Mouse (Mus musculus) forebrain, postnatal 0 days (tissue): Measurements from ENCODE around the gene Txndc2. TPM values are rescaled to one million over a fixed set of nuclear protein-coding genes. Genes with fewer than 3 reads are reported as not detected.
A peak's percentile ranks its signal among the peaks of the same experiment; 100 is the strongest.

Source experiments
- ATAC-seq: fragments of 200-750 bp; cut with Nextera tagmentation; 2 replicates; pipeline ENCODE4 v1.8.0; 2017; ENCODE audit warnings: mild to moderate bottlenecking, moderate library complexity
- DNase-seq: peaks from one replicate; pipeline ENCODE4 v3.0.0-alpha.2; 2015
- H3K27ac ChIP-seq: fragments of 300-500 bp; sonication (generic); 2 replicates; pipeline ENCODE4 v1.5.1; 2014; ENCODE audit warnings: low read depth, mild to moderate bottlenecking, antibody characterized with exemption, low read length, moderate library complexity, mixed read lengths
- H3K27me3 ChIP-seq: fragments of 300-500 bp; sonication (generic); 2 replicates; pipeline ENCODE4 v1.6.1; 2014; ENCODE audit warnings: mild to moderate bottlenecking, low read length, mixed read lengths; ENCODE audit not compliant: insufficient read depth
- H3K36me3 ChIP-seq: fragments of 300-500 bp; sonication (generic); 2 replicates; pipeline ENCODE4 v1.6.1; 2014; ENCODE audit warnings: mild to moderate bottlenecking, moderate library complexity; ENCODE audit not compliant: insufficient read depth
- H3K4me1 ChIP-seq: fragments of 300-500 bp; sonication (generic); 2 replicates; pipeline ENCODE4 v1.6.1; 2014; ENCODE audit warnings: antibody characterized with exemption; ENCODE audit not compliant: insufficient read depth
- H3K4me2 ChIP-seq: fragments of 300-500 bp; sonication (generic); 2 replicates; pipeline ENCODE4 v1.6.1; 2014; ENCODE audit warnings: low read depth, mild to moderate bottlenecking, moderate library complexity
- H3K4me3 ChIP-seq: fragments of 300-500 bp; sonication (generic); 2 replicates; pipeline ENCODE4 v1.5.1; 2014; ENCODE audit warnings: low read depth, low read length, mixed read lengths
- H3K9ac ChIP-seq: fragments of 300-500 bp; sonication (generic); 2 replicates; pipeline ENCODE4 v1.6.1; 2014; ENCODE audit warnings: mild to moderate bottlenecking
- H3K9me3 ChIP-seq: fragments of 300-500 bp; sonication (generic); 2 replicates; pipeline ENCODE4 v1.6.1; 2016; ENCODE audit warnings: low read length
- CTCF ChIP-seq: sonication (generic); IDR thresholded peaks from 2 replicates; pipeline ENCODE4 v1.5.1; 2016; ENCODE audit warnings: antibody characterized with exemption, control low read depth, low read depth
- WGBS: fragments of 180-500 bp; shearing (Covaris S2); extraction: QIAGEN DNeasy Blood & Tissue Kit; methylation state at CpG from one replicate; pipeline ENCODE4 v1.1.7; 2014; 5-methylcytosine and 5-hydroxymethylcytosine counted together
- polyA plus RNA-seq: library from polyadenylated mRNA; unstranded; fragments of >200 nt; fragmentation: Nextera tagmentation; extraction: Ambion mirVana; gene quantifications from 2 replicates; pipeline ENCODE4 v1.2.1, GENCODE M21; 2015
- total RNA-seq: library from RNA; depleted of rRNA; stranded (reverse); fragments of >200 nt; gene quantifications from 2 replicates; pipeline ENCODE4 v1.2.3, GENCODE M21; 2014

The Txndc2 gene
- total and polyA plus RNA-seq, 2 experiments from 2014 or later = 0.19 TPM; not detected in 1

- 1% methylated on average over 42 of the region's 42 CpGs for WGBS
These were observed 28.9 kb downstream of the Txndc2 start for GRCm38 (mm10) chr17:65613142-65613462.

GRCm38 (mm10) chr17:65612391-65613141 is 29.4 kb downstream of the Txndc2 start:
- H3K36me3 ChIP-seq = no peaks in the 10 kb centered on the region
- WGBS = under 1% methylated on average over 65 of the region's 91 CpGs
- peak overlapping the region; percentile 96 for H3K4me3 ChIP-seq
- no peaks in the 10 kb centered on the region for H3K4me1 ChIP-seq
- DNase-seq (peak; percentile 45), ATAC-seq (peak; percentile 26)
- H3K4me2 ChIP-seq = peak overlapping the region; percentile 48
- no peaks in the 10 kb centered on the region for H3K27me3 ChIP-seq
- peak overlapping the region; percentile 99 for H3K9ac ChIP-seq
- peak overlapping the region; percentile 100 for H3K27ac ChIP-seq
- no peak for TF ChIP-seq CTCF
- H3K9me3 ChIP-seq = no peaks in the 10 kb centered on the region

More at GRCm38 (mm10) chr17:65613142-65613462, 28.9 kb downstream of the Txndc2 start:
- DNase-seq (no peak), ATAC-seq (peak; percentile 67)
- Histone ChIP-seq H3K9me3 (no peaks in the 10 kb centered on the region), H3K36me3 (no peaks in the 10 kb centered on the region), H3K27ac (peak overlapping the region; percentile 100), H3K4me1 (no peaks in the 10 kb centered on the region), H3K9ac (peak overlapping the region; percentile 99), H3K4me2 (peak overlapping the region; percentile 48), H3K27me3 (no peaks in the 10 kb centered on the region), H3K4me3 (peak overlapping the region; percentile 96)
- TF ChIP-seq CTCF = no peak

GRCm38 (mm10) chr17:65611721-65612120 is 30.2 kb downstream of the Txndc2 start:
- DNase-seq (no peak), ATAC-seq (no peak)
- H3K4me3 ChIP-seq = peak overlapping the region; percentile 96
- peak overlapping the region; percentile 48 for H3K4me2 ChIP-seq
- no peaks in the 10 kb centered on the region for H3K27me3 ChIP-seq
- H3K9ac ChIP-seq = peak overlapping the region; percentile 99; the same call in 1 of the 2 replicates
- no peaks in the 10 kb centered on the region for H3K36me3 ChIP-seq
- H3K9me3 ChIP-seq = no peaks in the 10 kb centered on the region
- no peak overlapping the region for H3K27ac ChIP-seq
- TF ChIP-seq CTCF = no peak
- H3K4me1 ChIP-seq = no peaks in the 10 kb centered on the region; the same call in 1 of the 2 replicates
- 6% methylated on average over 4 of the region's 4 CpGs for WGBS

DNA sequence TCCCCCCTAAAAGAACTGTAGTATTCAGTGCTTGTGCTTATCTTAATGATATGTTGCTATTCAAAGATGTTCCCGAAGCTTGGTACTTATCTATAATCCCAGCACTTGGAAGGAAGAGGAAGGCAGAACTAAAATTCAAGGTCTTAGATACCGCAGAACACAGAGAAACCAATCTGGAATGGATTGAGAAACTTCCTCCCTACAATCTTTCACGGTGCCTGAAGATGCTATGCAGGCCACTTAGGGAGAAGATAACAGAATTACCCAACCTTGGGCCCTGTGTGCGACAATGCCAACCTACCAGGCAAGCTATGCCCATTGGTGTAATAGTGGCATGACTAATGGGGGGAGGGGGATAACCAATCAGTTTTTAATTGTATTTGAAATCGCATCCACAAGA is 33.2 kb downstream of the Txndc2 start:
- no peak overlapping the region for H3K4me3 ChIP-seq
- no peak for TF ChIP-seq CTCF
- H3K4me2 ChIP-seq = no peak overlapping the region
- H3K9ac ChIP-seq = no peak overlapping the region
- 78% methylated on average over 5 of the region's 5 CpGs for WGBS
- H3K27me3 ChIP-seq = no peaks in the 10 kb centered on the region
- peaks cover 3% of the 10 kb centered on the region; the same call in 1 of the 2 replicates for H3K4me1 ChIP-seq
- no peaks in the 10 kb centered on the region for H3K36me3 ChIP-seq
- H3K27ac ChIP-seq = no peak overlapping the region
- ATAC-seq (no peak), DNase-seq (no peak)
- H3K9me3 ChIP-seq = no peaks in the 10 kb centered on the region

- DNase-seq (no peak), ATAC-seq (no peak)
- H3K9ac ChIP-seq = no peak overlapping the region
- WGBS = 70% methylated on average over 2 of the region's 2 CpGs
- no peaks in the 10 kb centered on the region for H3K9me3 ChIP-seq
- no peak overlapping the region for H3K27ac ChIP-seq
- H3K27me3 ChIP-seq = no peaks in the 10 kb centered on the region
- no peaks in the 10 kb centered on the region for H3K36me3 ChIP-seq
- peaks cover 3% of the 10 kb centered on the region; the same call in 1 of the 2 replicates for H3K4me1 ChIP-seq
- no peak overlapping the region for H3K4me2 ChIP-seq
- TF ChIP-seq CTCF = no peak
- H3K4me3 ChIP-seq = no peak overlapping the region
These were observed 33.7 kb downstream of the Txndc2 start for GRCm38 (mm10) chr17:65608312-65608687.

- no peak for DNase-seq
- 46% methylated on average over 7 of the region's 7 CpGs for WGBS
- H3K9me3 ChIP-seq = no peaks in the 10 kb centered on the region
- no peak overlapping the region for H3K27ac ChIP-seq
- H3K4me3 ChIP-seq = no peak overlapping the region
- no peak overlapping the region for H3K4me2 ChIP-seq
- ATAC-seq = no peak
- TF ChIP-seq CTCF = no peak
- peaks cover 3% of the 10 kb centered on the region; the same call in 1 of the 2 replicates for H3K4me1 ChIP-seq
- H3K9ac ChIP-seq = no peak overlapping the region
- H3K27me3 ChIP-seq = no peaks in the 10 kb centered on the region
- no peaks in the 10 kb centered on the region for H3K36me3 ChIP-seq
These were observed 34.2 kb downstream of the Txndc2 start for GRCm38 (mm10) chr17:65607574-65608311.

DNA sequence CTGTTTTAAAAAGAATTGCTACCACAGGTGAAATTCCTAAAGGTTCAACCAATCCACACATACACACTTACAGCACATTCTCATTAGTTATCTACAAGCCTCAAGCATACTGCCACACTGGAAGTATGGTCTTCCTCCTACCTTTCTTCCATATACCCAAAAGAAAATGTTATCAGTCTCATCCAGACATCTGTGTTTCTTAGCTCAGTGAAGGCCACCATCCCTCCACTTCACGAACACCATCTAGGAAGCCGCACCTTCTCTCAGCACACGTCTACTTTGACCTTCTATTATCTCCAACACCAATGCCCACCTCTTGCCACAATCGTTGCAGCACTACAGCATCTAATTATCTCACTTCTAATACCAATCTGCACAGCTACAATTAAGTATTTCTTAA is 36.0 kb downstream of the Txndc2 start:
- Histone ChIP-seq H3K27ac (no peak overlapping the region), H3K4me3 (no peak overlapping the region), H3K9me3 (no peaks in the 10 kb centered on the region), H3K9ac (no peak overlapping the region), H3K4me1 (peaks cover 3% of the 10 kb centered on the region; the same call in 1 of the 2 replicates), H3K36me3 (no peaks in the 10 kb centered on the region), H3K27me3 (no peaks in the 10 kb centered on the region), H3K4me2 (no peak overlapping the region)
- WGBS = 74% methylated on average over 4 of the region's 4 CpGs
- no peak for ATAC-seq
- TF ChIP-seq CTCF = no peak
- no peak for DNase-seq
